Mouse (Mus musculus) cerebellum, adult 18-20 months (tissue): Measurements from ENCODE around the gene Ggt1.
"Not testable (repeated sequence)": the region's sequence is repeated elsewhere in the genome, so short reads cannot be mapped to it uniquely, and the experiment has no call there.

Source experiments
- DNase-seq, 2 experiments: peaks; one replicate each; pipeline ENCODE4 v3.0.0; 2021

The Ggt1 gene

GRCm38 (mm10) chr10:75561071-75561654 is at the start of gene Ggt1:
Ggt1 (plus strand) TSS chr10:75561604.
- DNase-seq: peak; percentile 32 to 40

DNA sequence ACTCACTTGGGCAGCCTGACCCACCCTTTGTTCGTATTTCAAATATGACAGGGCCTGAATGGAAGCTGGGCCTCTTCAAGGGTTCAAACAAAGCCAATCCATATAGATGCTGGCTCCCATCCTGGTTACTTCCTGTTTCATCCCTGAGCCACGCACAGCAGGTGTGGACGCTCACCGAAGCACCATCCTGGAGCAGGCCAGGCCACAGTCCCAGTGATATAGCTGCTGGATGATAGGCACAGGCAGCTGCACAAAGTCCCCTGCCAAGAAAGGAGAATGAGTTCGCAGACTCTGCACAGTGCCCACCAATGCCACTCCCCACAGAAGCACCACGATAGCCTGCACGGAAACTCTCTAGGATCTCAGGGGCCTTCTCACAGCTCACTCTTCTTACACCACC is 49.5 kb upstream of the Ggt1 start:
- no peak for DNase-seq

GRCm38 (mm10) chr10:75512796-75513195 is 48.6 kb upstream of the Ggt1 start:
- no peak for DNase-seq

DNA sequence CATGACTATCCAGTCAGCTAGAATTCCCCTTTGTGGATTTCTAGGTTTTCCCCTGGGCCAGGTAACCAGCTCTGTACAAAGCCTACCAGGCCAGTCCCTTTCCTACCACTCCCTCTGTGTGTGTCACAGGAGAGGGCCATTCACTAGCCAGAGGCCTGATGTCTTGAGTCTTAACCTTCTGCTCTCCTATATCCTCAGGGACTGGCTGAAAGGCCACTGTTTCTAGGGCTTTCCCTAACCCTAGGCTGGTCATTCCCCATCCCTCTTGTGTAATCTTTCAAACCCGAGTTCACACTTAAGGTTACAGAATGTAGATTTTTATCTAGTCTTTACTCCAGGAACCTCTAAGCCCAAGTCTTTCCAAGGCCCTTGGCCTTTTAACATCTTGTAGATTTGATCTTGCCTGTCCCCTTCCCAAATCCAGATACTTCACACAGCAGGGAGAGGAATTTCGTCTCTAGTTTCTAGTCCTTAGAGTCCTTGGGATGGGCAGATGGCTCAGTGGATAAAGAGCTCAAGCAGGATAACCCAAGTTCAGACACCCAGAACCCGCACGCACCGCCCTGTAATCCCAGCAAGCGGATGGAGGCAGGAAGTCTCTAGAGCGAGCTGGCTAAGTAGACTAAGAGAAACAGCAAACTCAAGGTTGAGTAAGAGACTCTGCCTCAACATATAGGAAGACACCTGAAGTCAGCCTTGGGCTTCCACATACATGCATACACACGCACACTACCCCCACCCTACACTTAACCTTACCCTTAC is 47.9 kb upstream of the Ggt1 start:
- DNase-seq: no peak

GRCm38 (mm10) chr10:75514361-75514760 is 47.0 kb upstream of the Ggt1 start:
- no peak for DNase-seq

DNA sequence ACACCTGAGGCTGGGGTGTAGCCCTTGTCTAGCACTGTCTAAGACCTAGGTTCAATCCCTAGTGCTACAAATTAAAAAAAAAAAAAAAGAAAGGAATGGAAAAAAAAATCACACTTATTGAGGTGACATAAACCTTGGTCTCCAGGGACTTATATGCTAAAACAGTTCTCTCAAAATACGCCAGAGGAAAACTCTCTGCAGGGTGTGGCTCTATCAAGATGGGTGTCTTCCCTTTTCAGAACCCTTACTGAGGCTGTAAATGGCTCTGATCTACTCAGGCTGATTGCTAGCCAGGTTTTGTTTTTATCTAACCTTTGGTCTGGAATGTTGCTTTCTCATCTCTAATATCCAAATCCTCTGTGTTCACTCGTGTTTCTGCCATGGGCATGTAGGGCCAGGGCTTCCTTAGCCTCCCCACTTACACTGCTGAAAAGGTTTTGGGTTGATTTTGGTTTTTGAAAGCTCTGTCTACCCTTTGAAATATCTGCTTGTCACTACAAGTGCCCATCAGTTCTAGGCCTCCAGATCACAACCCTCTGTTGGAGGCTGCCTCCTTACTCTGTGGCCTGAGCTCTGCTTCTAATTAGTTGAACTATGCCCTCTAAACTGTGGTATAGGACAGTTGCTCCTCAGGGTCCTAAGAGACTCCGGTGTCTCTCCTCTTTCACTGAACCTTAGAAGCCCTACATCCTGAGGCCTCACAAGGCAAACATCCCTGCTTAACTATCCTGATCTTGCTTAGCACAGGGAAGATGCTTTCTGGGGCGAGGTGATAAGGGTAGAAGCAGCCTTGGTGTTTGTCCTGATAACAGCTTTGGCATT is 46.0 kb upstream of the Ggt1 start:
- no peak for DNase-seq

DNA sequence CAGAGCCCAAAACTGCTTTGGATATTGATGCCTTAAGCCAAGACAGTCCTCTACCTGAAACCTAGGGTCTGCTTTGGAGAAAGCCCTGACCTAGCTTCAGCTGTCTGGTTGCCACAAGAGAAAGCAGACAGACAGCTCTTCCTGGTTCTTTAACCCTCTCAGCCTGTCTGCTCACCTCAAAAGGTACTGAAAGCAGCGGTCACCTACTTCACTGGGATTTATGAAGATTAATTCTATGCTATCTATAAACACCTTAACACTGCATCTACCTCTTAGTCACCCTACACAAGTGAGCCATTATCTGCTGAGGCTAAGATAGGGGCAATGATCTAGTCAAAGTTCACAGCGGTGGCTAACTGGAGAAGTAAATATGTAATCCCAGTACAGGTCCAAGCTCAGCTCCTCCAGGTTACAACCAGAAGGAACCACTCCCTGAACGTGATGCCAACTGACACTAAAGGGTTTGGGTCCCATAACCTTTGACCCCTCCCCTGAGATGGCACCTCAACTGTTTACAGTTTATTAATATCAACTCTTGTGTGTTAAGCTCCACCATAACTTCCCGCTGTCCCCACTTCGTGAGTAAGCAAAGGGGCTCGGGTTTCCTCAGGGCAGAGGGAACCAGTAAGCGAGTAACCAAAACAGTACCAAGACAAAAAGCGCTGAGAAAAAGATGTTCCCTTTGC is 45.2 kb upstream of the Ggt1 start:
- DNase-seq: no peak

- no peak for DNase-seq
These were observed 44.7 kb upstream of the Ggt1 start for GRCm38 (mm10) chr10:75516724-75517072.

- peak; percentile 90 to 94 for DNase-seq
These were observed 44.2 kb upstream of the Ggt1 start, which contains the start of gene Snrpd3 for GRCm38 (mm10) chr10:75517073-75517757. Snrpd3 (plus strand) TSS chr10:75517551.

- peak; percentile 95 to 97 for DNase-seq
These were observed 43.7 kb upstream of the Ggt1 start, which contains the start of gene Gucd1 for GRCm38 (mm10) chr10:75517758-75518143. Gucd1 (minus strand) TSS chr10:75517972.

DNA sequence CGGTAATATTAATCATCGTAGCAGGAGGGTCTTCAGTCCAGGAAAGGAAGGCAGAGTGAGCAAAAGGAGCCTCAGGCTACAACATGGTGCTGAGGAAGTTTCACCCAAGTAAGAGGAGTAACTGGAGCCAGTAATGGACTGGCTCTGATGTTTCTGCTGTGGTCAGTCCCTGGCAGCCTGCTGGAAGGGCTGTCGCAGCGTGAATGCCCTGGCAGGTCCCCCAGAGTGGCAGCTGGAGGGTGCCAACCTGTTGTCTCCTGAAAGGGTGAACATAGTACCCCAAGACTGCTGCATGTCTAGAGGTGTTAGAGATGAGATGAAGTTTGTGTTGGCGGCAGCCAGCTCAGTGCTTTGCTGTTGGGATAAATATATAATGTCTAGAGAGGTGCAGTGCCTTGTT is 40.8 kb upstream of the Ggt1 start:
- no peak for DNase-seq

DNA sequence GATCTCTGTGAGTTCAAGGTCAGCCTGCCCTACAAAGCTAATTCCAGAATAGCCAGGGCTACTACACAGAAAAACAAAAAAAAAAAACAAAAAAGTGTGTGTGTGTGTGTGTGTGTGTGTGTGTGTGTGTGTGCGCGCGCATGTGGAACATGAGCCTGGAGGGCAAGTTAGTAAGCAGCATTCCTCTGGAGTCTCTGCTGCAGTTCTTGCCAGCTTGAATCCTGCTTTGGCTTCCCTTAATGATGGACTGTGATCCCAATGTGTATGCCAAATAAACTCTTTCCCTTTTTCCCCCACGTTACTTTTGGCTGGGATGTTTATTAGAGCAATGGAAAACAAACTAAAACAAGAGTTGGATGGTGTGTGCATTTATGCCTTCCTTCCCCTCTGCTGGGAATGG is 39.8 kb upstream of the Ggt1 start:
- DNase-seq: no peak

GRCm38 (mm10) chr10:75525450-75525849 is 36.0 kb upstream of the Ggt1 start:
- DNase-seq: not testable (repeated sequence)

- DNase-seq: no peak
These were observed 31.1 kb upstream of the Ggt1 start for GRCm38 (mm10) chr10:75530322-75530721.

- no peak for DNase-seq
These were observed 29.8 kb upstream of the Ggt1 start for GRCm38 (mm10) chr10:75531532-75532090.

GRCm38 (mm10) chr10:75534216-75534615 is 27.2 kb upstream of the Ggt1 start:
- no peak for DNase-seq

DNA sequence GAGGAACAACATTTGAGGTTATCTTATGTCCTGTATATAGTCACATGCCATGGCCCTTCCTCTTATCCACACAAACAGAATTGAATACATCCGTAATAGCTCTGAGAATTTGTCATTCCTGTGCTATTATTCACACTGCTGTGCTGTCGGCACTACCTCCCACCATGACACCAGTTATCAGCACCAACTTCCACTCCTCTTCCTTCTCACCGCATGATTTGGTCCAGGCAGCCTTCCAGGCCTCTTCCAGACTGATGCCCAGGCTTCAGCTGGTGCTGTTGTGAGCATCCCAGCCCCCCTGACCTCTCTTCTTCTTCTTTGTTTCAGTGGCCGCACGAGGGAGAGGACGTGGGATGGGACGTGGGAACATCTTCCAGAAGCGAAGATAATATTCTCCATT is 26.5 kb upstream of the Ggt1 start:
- DNase-seq: no peak

GRCm38 (mm10) chr10:75535423-75535822 is 26.0 kb upstream of the Ggt1 start:
- DNase-seq: no peak

DNA sequence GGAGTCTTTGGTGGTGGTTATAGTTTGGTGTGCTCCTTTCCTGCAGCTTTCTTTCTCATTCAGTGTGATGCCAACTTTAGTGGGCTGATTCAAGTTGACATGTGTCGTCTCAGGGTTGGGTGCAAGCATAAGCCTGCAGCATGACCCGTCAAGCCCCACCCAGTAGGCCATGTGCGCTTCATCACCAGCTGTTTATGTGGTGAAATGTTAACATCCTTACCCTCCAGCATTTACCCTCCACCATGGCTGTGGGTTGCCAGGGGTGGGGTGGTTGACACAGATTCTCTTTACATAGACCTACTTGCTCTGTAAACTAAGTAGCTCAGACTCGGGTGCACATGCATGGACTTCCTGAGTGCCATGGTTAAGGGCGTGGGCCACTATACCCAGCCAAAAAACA is 25.3 kb upstream of the Ggt1 start:
- DNase-seq: no peak

- no peak for DNase-seq
These were observed 13.5 kb upstream of the Ggt1 start for GRCm38 (mm10) chr10:75547901-75548300.

DNA sequence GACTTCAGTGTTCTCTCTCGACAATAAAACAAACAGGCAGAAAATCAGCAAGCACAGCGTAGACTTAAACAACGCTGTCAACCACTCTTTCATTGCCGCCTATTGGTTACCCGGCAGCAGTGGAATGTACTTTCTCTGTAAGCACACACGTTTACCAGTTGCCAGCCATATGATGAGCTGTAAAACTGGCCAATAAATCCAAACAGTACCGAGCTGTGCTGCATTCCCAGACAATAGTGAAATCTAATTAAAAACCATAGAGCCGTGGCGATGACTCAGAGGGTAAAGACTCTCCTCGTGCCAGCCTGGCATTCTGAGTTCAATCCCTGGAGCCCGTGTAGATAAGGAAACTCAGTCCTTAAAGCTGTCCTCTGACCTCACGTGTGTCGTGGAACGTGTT is 12.9 kb upstream of the Ggt1 start:
- DNase-seq: no peak

- DNase-seq: no peak
These were observed 11.5 kb upstream of the Ggt1 start for GRCm38 (mm10) chr10:75549886-75550285.
